11 mouse cellular contexts compared by ENCODE assay signal in genomic region chr16:64845947-64846346, GRCm38 (mm10). TPM values are rescaled to one million over a fixed set of nuclear protein-coding genes. Genes with fewer than 3 reads are reported as not detected.
DNase-seq lines count a peak whose midpoint lies in the region; ATAC-seq and TF ChIP-seq lines count a peak whose summit lies in the region.
"Had no signal": no experiment of that assay in that cellular context is flagged by ENCODE, and none has a peak within 500 bp of the region (broad histone marks: within the 10 kb centered on the region; RNA-seq: fewer than 3 reads in every experiment).

No protein-coding gene starts in this region.

- H3K27me3 ChIP-seq in lung, embryonic 14.5 days (ENCODE audit: insufficient read depth, low read length): no peaks in the 10 kb centered on the region
- H3K27me3 ChIP-seq: embryonic facial prominence, embryonic 15.5 days; neural tube, embryonic 12.5 days had no signal

- no peak overlapping the region for H3K27ac ChIP-seq in lung, embryonic 14.5 days (ENCODE audit: low read depth)
- H3K27ac ChIP-seq: embryonic facial prominence, embryonic 15.5 days; neural tube, embryonic 12.5 days had no signal

- peak; percentile 36 for DNase-seq in adrenal gland, postnatal 14 days
- DNase-seq in adrenal gland, adult 8-10 months: no peak
- no peak for DNase-seq in lung, embryonic 14.5 days
- no peak for DNase-seq in lung, postnatal 25 days (ENCODE audit: low spot score)
- DNase-seq in lung, postnatal 10 days: peak; percentile 5
- peak; percentile 16 to 23 for DNase-seq in thymus, postnatal 36 days
- DNase-seq in cerebellum, adult 9-10 months: no peak
- DNase-seq: gastrocnemius, postnatal 14 days had no signal

- no peak overlapping the region for H3K9ac ChIP-seq in lung, embryonic 14.5 days
- H3K9ac ChIP-seq: embryonic facial prominence, embryonic 15.5 days; neural tube, embryonic 12.5 days had no signal

- H3K4me1 ChIP-seq in lung, embryonic 14.5 days (ENCODE audit: insufficient read depth): no peaks in the 10 kb centered on the region

- ATAC-seq in lung, embryonic 14.5 days (ENCODE audit: insufficient read depth): no peak
- no peak for ATAC-seq in inflammation-experienced regulatory T-cells, adult 6 months

- no peaks in the 10 kb centered on the region for H3K36me3 ChIP-seq in lung, embryonic 14.5 days (ENCODE audit: insufficient read depth)
- H3K36me3 ChIP-seq: embryonic facial prominence, embryonic 15.5 days; neural tube, embryonic 12.5 days had no signal

- peak; percentile 20; the same call in 1 of the 2 replicates for TF ChIP-seq CTCF in lung, embryonic 14.5 days (IDR thresholded peaks at IDR 0.05; ENCODE audit: low read depth)

- no peak overlapping the region for H3K4me3 ChIP-seq in lung, embryonic 14.5 days (ENCODE audit: low read depth, low read length)
- H3K4me3 ChIP-seq: embryonic facial prominence, embryonic 15.5 days; neural tube, embryonic 12.5 days had no signal

- H3K4me2 ChIP-seq in lung, embryonic 14.5 days: no peak overlapping the region
- H3K4me2 ChIP-seq: embryonic facial prominence, embryonic 15.5 days; neural tube, embryonic 12.5 days had no signal

- H3K9me3 ChIP-seq in lung, embryonic 14.5 days (ENCODE audit: low read depth, low read length): no peaks in the 10 kb centered on the region
- H3K9me3 ChIP-seq: embryonic facial prominence, embryonic 15.5 days; neural tube, embryonic 12.5 days had no signal

- WGBS in lung, embryonic 14.5 days: 82% methylated on average over 8 of the region's 8 CpGs

RNA-seq across cellular contexts. Expression of gene Zfp654, which starts 5.5 kb away (rescaled TPM):
- 19.3 and 20.3 TPM in 2 replicates for total RNA-seq in adrenal gland, postnatal 14 days (2021)
- total RNA-seq in adrenal gland, adult 8-10 months (2022): 10 to 100 TPM; 20.0 to 27.8 (median 26.1) TPM
- polyA plus RNA-seq in lung, embryonic 14.5 days (2014; fragmentation: Nextera tagmentation; extraction: Ambion mirVana): 7.5 and 8.0 TPM in 2 replicates
- polyA plus RNA-seq in inflammation-experienced regulatory T-cells, adult 6 months (2017; shearing (Covaris generic)): 10 to 100 TPM in 1 of 3 experiments, 1 to 10 TPM in 2; 9.0 to 10.3 (median 9.5) TPM

RNA-seq across cellular contexts. Expression of gene Cggbp1, which starts 5.8 kb away (rescaled TPM):
- total RNA-seq in adrenal gland, postnatal 14 days (2021): 126 and 131 TPM in 2 replicates
- 100 to 1,000 TPM; 116 to 152 (median 136) TPM for total RNA-seq in adrenal gland, adult 8-10 months (2022)
- 114 TPM in 2 replicates for polyA plus RNA-seq in lung, embryonic 14.5 days (2014; fragmentation: Nextera tagmentation; extraction: Ambion mirVana)
- 10 to 100 TPM; 33.5 to 79.9 (median 39.7) TPM for polyA plus RNA-seq in inflammation-experienced regulatory T-cells, adult 6 months (2017; shearing (Covaris generic))

Comparison
In these comparisons a context has a peak if more than half of its experiments do, and no peak if none do; other contexts are left out.
1. DNase-seq: peak in adrenal gland, postnatal 14 days (single experiment), lung, postnatal 10 days (single experiment) and thymus, postnatal 36 days (2 of 2); none in adrenal gland, adult 8-10 months (single experiment), lung, embryonic 14.5 days (single experiment), lung, postnatal 25 days (single experiment) and cerebellum, adult 9-10 months (single experiment).